ENCODE assay signal across 18 mouse cellular contexts in the genomic region with DNA sequence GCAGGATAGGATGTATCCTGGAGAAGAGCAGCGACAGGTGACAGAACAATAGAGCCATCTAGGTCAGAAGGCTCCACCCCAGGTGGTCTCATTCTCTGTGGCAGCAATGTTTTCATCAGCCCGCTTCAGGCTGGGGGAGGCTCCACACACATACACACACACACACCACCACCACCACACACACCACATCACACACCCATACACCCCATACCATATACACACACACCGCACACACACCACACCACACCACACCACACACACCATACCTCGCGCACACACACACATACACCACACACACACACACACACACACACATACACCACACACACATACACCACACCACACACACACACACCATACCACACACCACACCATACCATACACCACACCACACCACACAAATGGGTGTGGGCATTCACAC. TPM values are rescaled to one million over a fixed set of nuclear protein-coding genes. Genes with fewer than 3 reads are reported as not detected.
DNase-seq lines count a peak whose midpoint lies in the region; ATAC-seq lines count a peak whose summit lies in the region.
"Had no signal": no experiment of that assay in that cellular context is flagged by ENCODE, and none has a peak within 500 bp of the region (broad histone marks: within the 10 kb centered on the region; RNA-seq: fewer than 3 reads in every experiment).

No protein-coding gene starts in this region.

- no peaks in the 10 kb centered on the region for H3K4me1 ChIP-seq in midbrain, embryonic 11.5 days (ENCODE audit: control insufficient read depth, insufficient read depth, low read length)
- H3K4me1 ChIP-seq in midbrain, embryonic 10.5 days, result 0 out of 2 replicates have a peak, but pooled peaks cover 3% of the 10 kb centered on the region
- H3K4me1 ChIP-seq in limb, embryonic 15.5 days, result no peaks in the 10 kb centered on the region
- H3K4me1 ChIP-seq: embryonic facial prominence, embryonic 13.5 days had no signal

- WGBS in midbrain, embryonic 11.5 days, result 84% methylated on average over 4 of the region's 5 CpGs
- WGBS in midbrain, embryonic 10.5 days, result 83% methylated on average over 5 of the region's 5 CpGs
- WGBS in limb, embryonic 15.5 days, result 90% methylated on average over 3 of the region's 5 CpGs

- no peaks in the 10 kb centered on the region for H3K36me3 ChIP-seq in midbrain, embryonic 11.5 days (ENCODE audit: control insufficient read depth, insufficient read depth, low read length)
- peaks cover 11% of the 10 kb centered on the region for H3K36me3 ChIP-seq in midbrain, embryonic 10.5 days
- no peaks in the 10 kb centered on the region for H3K36me3 ChIP-seq in limb, embryonic 15.5 days

- no peaks in the 10 kb centered on the region; the same call in 1 of the 2 replicates for H3K9me3 ChIP-seq in midbrain, embryonic 11.5 days (ENCODE audit: control insufficient read depth, low read length)
- H3K9me3 ChIP-seq in midbrain, embryonic 10.5 days (replicated peaks), result peaks cover 2% of the 10 kb centered on the region
- H3K9me3 ChIP-seq in limb, embryonic 15.5 days, result no peaks in the 10 kb centered on the region

- H3K4me3 ChIP-seq in midbrain, embryonic 11.5 days (ENCODE audit: low read depth, low read length), result no peak overlapping the region
- H3K4me3 ChIP-seq in midbrain, embryonic 10.5 days, result no peak overlapping the region
- no peak overlapping the region for H3K4me3 ChIP-seq in limb, embryonic 15.5 days
- H3K4me3 ChIP-seq: embryonic facial prominence, embryonic 13.5 days; layer of hippocampus, adult 2 months had no signal

- H3K9ac ChIP-seq in midbrain, embryonic 11.5 days (ENCODE audit: low read length), result no peak overlapping the region
- no peak overlapping the region for H3K9ac ChIP-seq in limb, embryonic 15.5 days
- H3K9ac ChIP-seq: embryonic facial prominence, embryonic 13.5 days had no signal

- no peak overlapping the region for H3K4me2 ChIP-seq in midbrain, embryonic 11.5 days
- no peak overlapping the region for H3K4me2 ChIP-seq in limb, embryonic 15.5 days
- H3K4me2 ChIP-seq: embryonic facial prominence, embryonic 13.5 days; liver, embryonic 11.5 days had no signal

- intact Hi-C loops in heart, postnatal 25 days (cut with DNase I), result no loop called here

- no peak overlapping the region for H3K27ac ChIP-seq in midbrain, embryonic 11.5 days (ENCODE audit: low read depth, low read length)
- no peak overlapping the region for H3K27ac ChIP-seq in midbrain, embryonic 10.5 days (replicated peaks)
- H3K27ac ChIP-seq in limb, embryonic 15.5 days, result no peak overlapping the region
- H3K27ac ChIP-seq: embryonic facial prominence, embryonic 13.5 days; layer of hippocampus, adult 2 months; stomach, postnatal 0 days had no signal

- DNase-seq in heart, adult 11 months, result peak; percentile 41
- no peak for DNase-seq in heart, postnatal 25 days (ENCODE audit: low spot score)
- peak; percentile 69 for DNase-seq in midbrain, embryonic 11.5 days (ENCODE audit: low spot score, missing footprints)
- no peak for DNase-seq in midbrain, embryonic 10.5 days (ENCODE audit: low spot score)
- no peak for DNase-seq in frontal cortex, adult 2 months (ENCODE audit: extremely low spot score in 1 of 2, low spot score in 1 of 2)
- no peak for DNase-seq in kidney, postnatal 36 days
- DNase-seq: adrenal gland, adult 2 months; cerebellum, adult 8-10 months; heart, adult 18-20 months; kidney, adult 2 months; kidney, postnatal 10 days; lung, adult 18-20 months had no signal

- no peaks in the 10 kb centered on the region for H3K27me3 ChIP-seq in midbrain, embryonic 11.5 days (ENCODE audit: control insufficient read depth, insufficient read depth, low read length)
- H3K27me3 ChIP-seq in midbrain, embryonic 10.5 days (ENCODE audit: low read depth, poor library complexity, severe bottlenecking), result no peaks in the 10 kb centered on the region
- no peaks in the 10 kb centered on the region for H3K27me3 ChIP-seq in limb, embryonic 15.5 days
- H3K27me3 ChIP-seq: CH12.LX; embryonic facial prominence, embryonic 13.5 days had no signal

- no peak; the same call in 1 of the 2 replicates for ATAC-seq in midbrain, embryonic 11.5 days (ENCODE audit: low FRiP score)
- ATAC-seq in limb, embryonic 15.5 days (ENCODE audit: insufficient number of reproducible peaks, low FRiP score, low TSS enrichment, low read depth), result 0 out of 2 replicates have a peak, but pooled peaks have one; percentile 35

RNA-seq across cellular contexts. Expression of gene Lrp11, which starts 30.2 kb away (rescaled TPM):
- 1 to 10 TPM; 2.5 to 2.6 TPM for total RNA-seq in heart, postnatal 25 days (2021)
- 11.1 and 13.3 TPM in 2 replicates for polyA plus RNA-seq in midbrain, embryonic 11.5 days (2014; fragmentation: Nextera tagmentation; extraction: Ambion mirVana)
- 6.9 and 8.8 TPM in 2 replicates for polyA plus RNA-seq in midbrain, embryonic 10.5 days (2016; fragmentation: Nextera tagmentation; extraction: Ambion mirVana)
- 0.88 and 1.5 TPM in 2 replicates for polyA plus RNA-seq in limb, embryonic 15.5 days (2015; fragmentation: Nextera tagmentation; extraction: Ambion mirVana)
- polyA plus RNA-seq in frontal cortex, adult 2 months (2012; rRNA removed), result 113 TPM in 2 replicates

RNA-seq across cellular contexts. Expression of gene Nup43, which starts 47.5 kb away (rescaled TPM):
- 1 to 10 TPM; 4.5 to 6.2 TPM for total RNA-seq in heart, postnatal 25 days (2021)
- 60.0 and 67.5 TPM in 2 replicates for polyA plus RNA-seq in midbrain, embryonic 11.5 days (2014; fragmentation: Nextera tagmentation; extraction: Ambion mirVana)
- polyA plus RNA-seq in midbrain, embryonic 10.5 days (2016; fragmentation: Nextera tagmentation; extraction: Ambion mirVana), result 74.9 and 90.2 TPM in 2 replicates
- 39.3 and 41.4 TPM in 2 replicates for polyA plus RNA-seq in limb, embryonic 15.5 days (2015; fragmentation: Nextera tagmentation; extraction: Ambion mirVana)
- polyA plus RNA-seq in frontal cortex, adult 2 months (2012; rRNA removed), result 6.7 and 7.7 TPM in 2 replicates

Comparison
In these comparisons a context has a peak if more than half of its experiments do, and no peak if none do; other contexts are left out.
1. DNase-seq: peak in heart, adult 11 months (single experiment) and midbrain, embryonic 11.5 days (single experiment); none in heart, postnatal 25 days (single experiment), midbrain, embryonic 10.5 days (single experiment), frontal cortex, adult 2 months (0 of 2) and kidney, postnatal 36 days (0 of 2).